Mouse (Mus musculus): ENCODE results near the gene Vps45.
A peak's percentile ranks its signal among the peaks of the same experiment; 100 is the strongest.

- TF ChIP-seq CTCF (IDR thresholded peaks at IDR 0.05; ENCODE audit: low read depth) (peak; percentile 28; the same call in 1 of the 2 replicates), EP300 (IDR thresholded peaks at IDR 0.05; ENCODE audit: low read depth) (no peak)
Measured at GRCm38 (mm10) chr3:95965518-95966451, 92.5 kb downstream of the Vps45 start.

Measured in liver, embryonic 14.5 days (tissue).